Mouse (Mus musculus) lung, embryonic 16.5 days (tissue): ENCODE measurements at regions not wholly inside any gene's neighbourhood (a gene's known extent, or its start where the extent isn't known, plus 50 kb on each side); places are given as distances from the start of the nearest gene placed in this dataset.

Source experiments
- ATAC-seq: fragments of 200-750 bp; cut with Nextera tagmentation; 2 replicates; pipeline ENCODE4 v1.8.0; 2017; ENCODE audit warnings: low read depth, mild to moderate bottlenecking, moderate library complexity
- H3K27ac ChIP-seq: fragments of 300-500 bp; sonication (generic); 2 replicates; pipeline ENCODE4 v1.5.1; 2014; ENCODE audit warnings: mild to moderate bottlenecking, control low read depth, low read length
- H3K27me3 ChIP-seq: fragments of 300-500 bp; sonication (generic); 2 replicates; pipeline ENCODE4 v1.6.1; 2014; ENCODE audit warnings: low read depth, low read length, mixed read lengths; ENCODE audit not compliant: control insufficient read depth, insufficient read depth
- H3K36me3 ChIP-seq: fragments of 300-500 bp; sonication (generic); 2 replicates; pipeline ENCODE4 v1.6.1; 2014; ENCODE audit warnings: low read length; ENCODE audit not compliant: control insufficient read depth, insufficient read depth
- H3K4me1 ChIP-seq: fragments of 300-500 bp; sonication (generic); replicated peaks from 2 replicates; pipeline ENCODE4 v1.6.1; 2014; ENCODE audit warnings: low read length, mixed read lengths; ENCODE audit not compliant: control insufficient read depth, insufficient read depth
- H3K4me2 ChIP-seq: fragments of 300-500 bp; sonication (generic); 2 replicates; pipeline ENCODE4 v1.6.1; 2014; ENCODE audit warnings: low read depth, low read length, control low read depth
- H3K4me3 ChIP-seq: fragments of 300-500 bp; sonication (generic); 2 replicates; pipeline ENCODE4 v1.5.1; 2014; ENCODE audit warnings: mild to moderate bottlenecking, low read length, control low read depth
- H3K9ac ChIP-seq: fragments of 300-500 bp; sonication (generic); 2 replicates; pipeline ENCODE4 v1.6.1; 2014; ENCODE audit warnings: low read length, control low read depth
- H3K9me3 ChIP-seq: fragments of 300-500 bp; sonication (generic); 2 replicates; pipeline ENCODE4 v1.6.1; 2016; ENCODE audit warnings: low read length; ENCODE audit not compliant: control insufficient read depth
- WGBS: fragments of 180-500 bp; shearing (Covaris S2); extraction: QIAGEN DNeasy Blood & Tissue Kit; methylation state at CpG from one replicate; pipeline ENCODE4 v1.1.7; 2014; 5-methylcytosine and 5-hydroxymethylcytosine counted together

DNA sequence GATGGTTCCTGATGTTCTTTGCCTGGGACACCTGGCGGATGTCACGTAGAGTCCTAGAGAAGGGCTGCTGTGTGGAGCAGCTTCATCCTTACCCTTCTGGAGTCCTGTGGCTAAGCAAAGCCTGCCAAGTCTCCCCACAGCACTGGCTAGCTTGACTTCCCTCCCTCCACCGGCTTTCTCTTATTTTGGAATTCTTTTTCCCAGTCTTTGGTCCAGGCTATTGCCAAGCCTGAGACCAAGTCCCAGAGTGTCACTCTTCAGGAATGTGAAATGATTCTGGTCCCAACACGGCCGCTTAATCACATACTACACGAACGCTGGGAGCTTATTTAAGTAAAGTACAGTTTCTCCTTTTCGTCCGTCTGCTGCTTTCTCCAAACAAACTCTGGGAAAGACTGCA is 146.4 kb downstream of the Fndc1 start:
- 64% methylated on average over 9 of the region's 9 CpGs for WGBS
- Histone ChIP-seq H3K9me3 (no peaks in the 10 kb centered on the region), H3K27ac (no peak overlapping the region), H3K27me3 (no peaks in the 10 kb centered on the region), H3K4me1 (no peaks in the 10 kb centered on the region), H3K4me2 (no peak overlapping the region), H3K9ac (no peak overlapping the region), H3K36me3 (no peaks in the 10 kb centered on the region), H3K4me3 (no peak overlapping the region)
- 0 out of 2 replicates have a peak, but pooled peaks have one; percentile 12 for ATAC-seq

DNA sequence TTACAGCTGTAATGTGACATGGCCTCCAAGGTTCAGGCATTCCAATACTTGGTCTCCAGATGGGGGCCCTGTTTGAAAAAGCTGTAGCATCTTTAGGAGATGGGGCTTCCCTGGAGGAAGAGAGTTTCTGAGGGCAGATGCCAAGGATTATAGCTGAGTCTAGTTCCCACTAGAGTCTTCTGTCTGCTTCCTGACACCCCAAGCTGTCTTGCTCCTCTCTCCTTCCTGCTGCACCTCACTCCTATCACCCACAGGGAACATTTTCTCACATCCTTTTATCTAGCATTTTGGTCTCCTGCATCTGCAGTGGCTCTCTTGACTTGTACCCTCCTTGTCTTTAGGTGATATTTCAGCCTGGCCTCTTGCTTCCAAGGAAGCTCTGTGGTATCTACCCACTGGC is 147.3 kb downstream of the Fndc1 start:
- Histone ChIP-seq H3K4me2 (no peak overlapping the region), H3K9ac (no peak overlapping the region), H3K36me3 (no peaks in the 10 kb centered on the region), H3K27me3 (no peaks in the 10 kb centered on the region), H3K4me1 (no peaks in the 10 kb centered on the region), H3K27ac (no peak overlapping the region), H3K9me3 (no peaks in the 10 kb centered on the region), H3K4me3 (no peak overlapping the region)
- no peak for ATAC-seq

DNA sequence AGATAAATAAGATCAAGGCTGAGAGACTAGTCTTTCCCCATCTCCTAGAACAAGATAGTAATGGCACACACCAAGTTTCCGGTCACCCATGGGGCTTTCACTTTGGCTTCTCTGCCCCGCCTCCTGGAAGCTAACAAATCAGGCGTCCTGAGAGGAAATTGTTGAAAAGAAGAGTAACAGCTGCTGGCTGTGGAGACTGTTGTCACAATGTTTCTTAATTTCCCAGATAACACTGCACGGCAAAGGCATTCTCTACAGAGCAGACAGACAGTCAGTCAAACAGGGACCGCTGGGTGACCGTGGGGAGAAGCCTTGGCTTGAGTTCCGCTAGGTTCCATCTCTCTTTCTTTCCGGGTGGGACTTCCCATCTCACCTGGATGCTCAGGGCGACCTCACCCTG is 148.2 kb downstream of the Fndc1 start:
- Histone ChIP-seq H3K9me3 (no peaks in the 10 kb centered on the region), H3K4me2 (no peak overlapping the region), H3K36me3 (no peaks in the 10 kb centered on the region), H3K9ac (no peak overlapping the region), H3K4me1 (no peaks in the 10 kb centered on the region), H3K4me3 (no peak overlapping the region), H3K27me3 (no peaks in the 10 kb centered on the region), H3K27ac (no peak overlapping the region)
- ATAC-seq = peak; percentile 59
- 53% methylated on average over 9 of the region's 9 CpGs for WGBS

DNA sequence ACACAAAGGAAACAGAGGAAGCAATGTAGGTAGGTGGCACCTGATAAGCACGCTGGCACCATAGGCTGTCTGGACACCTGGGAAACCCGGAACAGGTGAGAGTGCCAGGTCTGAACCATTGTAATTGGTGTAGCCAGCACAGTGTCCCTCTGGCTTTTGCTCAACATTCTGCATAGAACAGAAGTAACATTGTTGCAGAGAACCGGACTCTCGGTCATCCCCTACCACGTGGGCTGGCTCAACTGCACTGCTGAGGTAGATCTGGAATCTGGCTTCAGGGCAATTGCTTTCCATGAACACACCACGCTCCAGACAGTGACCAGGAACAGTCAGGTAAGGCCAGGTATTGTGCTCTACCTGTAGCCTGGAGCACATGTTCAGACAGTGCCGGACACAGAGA is 149.3 kb downstream of the Fndc1 start:
- WGBS = 85% methylated on average over 7 of the region's 7 CpGs
- Histone ChIP-seq H3K9me3 (no peaks in the 10 kb centered on the region), H3K36me3 (no peaks in the 10 kb centered on the region), H3K4me3 (no peak overlapping the region), H3K4me1 (no peaks in the 10 kb centered on the region), H3K27me3 (no peaks in the 10 kb centered on the region), H3K27ac (no peak overlapping the region), H3K9ac (no peak overlapping the region), H3K4me2 (no peak overlapping the region)
- ATAC-seq = no peak

DNA sequence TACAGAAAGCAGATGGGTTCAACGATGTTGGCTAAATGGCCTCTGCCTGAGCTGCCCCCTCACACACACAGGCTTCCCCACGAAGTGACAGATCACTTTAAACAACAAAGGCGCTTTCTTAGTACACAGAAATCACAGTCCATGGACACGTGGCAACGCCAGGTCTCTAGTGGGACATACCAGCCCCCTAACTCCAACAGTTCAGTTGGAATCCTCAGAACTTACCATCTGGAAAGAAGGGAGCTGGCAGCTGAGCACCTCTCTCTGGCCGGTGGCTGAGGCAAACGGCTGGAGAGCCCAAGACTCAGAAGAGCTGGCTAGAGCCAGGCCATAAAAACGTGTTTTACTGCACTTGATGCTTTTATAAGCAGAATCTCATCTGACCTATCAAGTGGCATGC is 149.8 kb downstream of the Fndc1 start:
- Histone ChIP-seq H3K36me3 (no peaks in the 10 kb centered on the region), H3K4me3 (no peak overlapping the region), H3K27ac (no peak overlapping the region), H3K27me3 (no peaks in the 10 kb centered on the region), H3K4me2 (no peak overlapping the region), H3K4me1 (no peaks in the 10 kb centered on the region), H3K9ac (no peak overlapping the region), H3K9me3 (no peaks in the 10 kb centered on the region)
- 72% methylated on average over 8 of the region's 8 CpGs for WGBS
- no peak for ATAC-seq

DNA sequence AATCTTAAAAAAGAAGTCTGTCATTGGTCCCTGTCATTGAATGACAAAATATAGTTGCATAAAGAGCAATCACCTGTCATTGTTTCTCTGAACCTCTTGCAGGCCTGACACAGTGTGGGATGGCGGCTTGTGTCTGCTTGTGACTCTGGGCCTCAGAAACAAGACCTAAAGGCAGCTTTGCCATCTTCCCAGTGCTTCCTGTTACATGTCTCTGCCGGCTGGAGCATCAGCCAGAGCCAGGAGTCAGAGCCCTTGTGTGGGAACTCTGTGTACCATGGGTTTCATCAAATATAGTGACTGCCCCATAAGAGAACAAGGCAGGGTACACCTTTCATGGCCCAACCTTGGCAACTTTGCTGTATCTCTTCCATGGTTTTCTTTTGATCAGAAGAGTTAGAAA is 150.3 kb downstream of the Fndc1 start:
- no peak overlapping the region for H3K4me3 ChIP-seq
- WGBS = 88% methylated on average over 2 of the region's 2 CpGs
- H3K4me2 ChIP-seq = no peak overlapping the region
- H3K27ac ChIP-seq = no peak overlapping the region
- H3K36me3 ChIP-seq = no peaks in the 10 kb centered on the region
- H3K4me1 ChIP-seq = no peaks in the 10 kb centered on the region
- ATAC-seq = no peak
- no peak overlapping the region for H3K9ac ChIP-seq
- no peaks in the 10 kb centered on the region for H3K9me3 ChIP-seq
- H3K27me3 ChIP-seq = no peaks in the 10 kb centered on the region

DNA sequence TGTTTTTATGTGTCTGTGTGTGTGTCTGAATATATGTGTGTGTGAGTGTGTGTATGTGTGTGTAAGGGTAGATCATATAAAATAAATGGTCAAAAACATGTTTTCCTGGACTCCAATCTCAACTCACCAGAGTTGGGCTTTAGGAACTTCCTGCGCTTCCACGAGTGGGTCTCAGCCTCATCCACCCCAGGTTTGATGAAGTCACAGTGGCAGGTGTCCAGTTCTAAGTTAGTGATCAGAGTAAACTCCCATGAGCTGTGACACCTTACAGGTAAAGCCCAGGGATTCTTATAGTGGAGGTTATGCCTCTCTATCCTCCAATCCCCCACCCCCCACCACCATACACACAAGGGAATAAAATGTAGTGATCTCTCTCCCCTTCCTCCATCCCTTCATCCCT is 152.6 kb downstream of the Fndc1 start:
- no peak overlapping the region for H3K4me2 ChIP-seq
- H3K9ac ChIP-seq = no peak overlapping the region
- H3K27me3 ChIP-seq = no peaks in the 10 kb centered on the region
- H3K4me1 ChIP-seq = no peaks in the 10 kb centered on the region
- H3K36me3 ChIP-seq = no peaks in the 10 kb centered on the region
- H3K4me3 ChIP-seq = no peak overlapping the region
- H3K9me3 ChIP-seq = no peaks in the 10 kb centered on the region
- no peak for ATAC-seq
- no peak overlapping the region for H3K27ac ChIP-seq
- WGBS = 83% methylated on average over 2 of the region's 2 CpGs

DNA sequence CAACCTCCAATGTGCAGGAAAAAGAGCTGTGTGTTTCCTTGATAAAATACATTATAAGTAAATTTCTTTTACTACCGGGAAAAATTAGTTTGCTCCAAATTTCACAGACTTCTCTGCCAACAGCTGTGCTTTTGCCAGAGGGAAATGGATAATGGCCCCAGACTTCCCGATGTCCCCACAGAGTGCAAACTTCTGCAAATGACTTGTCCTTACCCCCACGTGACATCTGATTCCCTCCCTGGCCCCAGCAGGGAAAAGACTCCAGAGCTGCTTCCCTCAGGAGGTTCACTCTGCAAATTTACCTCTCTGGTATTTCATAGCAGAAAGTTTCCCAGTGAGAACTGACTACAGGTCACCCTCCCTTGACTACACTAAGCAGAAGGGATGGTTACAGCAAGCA is 159.3 kb downstream of the Fndc1 start:
- no peak overlapping the region for H3K4me3 ChIP-seq
- H3K4me1 ChIP-seq = peaks cover 11% of the 10 kb centered on the region; the same call in 1 of the 2 replicates
- no peaks in the 10 kb centered on the region for H3K36me3 ChIP-seq
- H3K27me3 ChIP-seq = no peaks in the 10 kb centered on the region
- H3K9me3 ChIP-seq = no peaks in the 10 kb centered on the region
- no peak overlapping the region for H3K4me2 ChIP-seq
- no peak for ATAC-seq
- no peak overlapping the region for H3K27ac ChIP-seq
- H3K9ac ChIP-seq = no peak overlapping the region
- WGBS = 33% methylated on average over 3 of the region's 3 CpGs

DNA sequence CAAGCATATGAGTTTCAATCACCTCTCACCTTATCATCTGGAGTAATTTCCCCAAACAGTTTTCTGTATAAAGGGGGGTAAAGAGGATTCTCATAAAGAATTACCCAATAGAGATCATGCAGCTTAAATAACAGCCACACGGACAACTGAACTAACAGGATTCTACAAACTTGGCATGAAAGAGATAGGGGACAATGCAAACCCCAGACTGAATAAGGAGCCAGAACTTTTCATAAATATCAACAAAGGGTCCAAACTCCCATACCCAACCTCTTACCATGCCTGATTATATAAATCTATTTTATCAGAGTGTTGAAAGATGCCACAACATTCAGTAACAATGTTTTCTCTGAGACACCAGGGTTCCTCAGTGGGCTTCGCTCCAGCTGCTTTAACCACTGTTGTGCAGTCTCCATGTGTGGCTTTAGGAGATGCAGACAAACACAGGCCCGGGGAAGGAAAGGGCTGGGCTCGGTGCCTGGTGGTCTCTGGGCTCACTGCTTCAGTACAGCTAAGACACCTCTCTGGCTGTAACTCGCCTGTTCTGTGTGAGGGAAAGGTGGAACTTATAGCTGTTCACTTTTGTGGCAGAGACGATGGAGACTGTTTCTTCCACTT is 160.2 kb downstream of the Fndc1 start:
- peak overlapping the region; percentile 10 for H3K27ac ChIP-seq
- peak; percentile 62 for ATAC-seq
- WGBS = 42% methylated on average over 6 of the region's 6 CpGs

DNA sequence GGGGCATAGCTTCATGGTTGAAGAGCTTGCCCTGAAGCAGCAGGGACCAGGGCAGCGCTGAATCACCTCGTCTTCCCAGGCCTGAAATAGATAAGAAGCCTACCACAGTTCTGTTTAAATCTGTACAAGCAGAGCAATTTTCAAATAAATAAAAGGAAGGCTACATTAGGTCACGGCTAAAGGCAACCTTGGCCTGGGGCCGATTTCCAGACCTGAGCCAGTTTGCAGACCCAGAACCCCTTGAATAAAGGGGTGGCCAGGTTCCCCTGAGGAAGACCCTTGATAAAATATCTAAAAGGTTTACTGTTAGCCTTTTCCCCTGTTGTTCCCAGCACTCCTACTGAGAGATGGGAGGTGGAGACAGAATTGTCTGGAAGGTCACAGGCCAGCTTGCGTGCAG is 160.9 kb downstream of the Fndc1 start:
- Histone ChIP-seq H3K36me3 (no peaks in the 10 kb centered on the region), H3K27ac (peak overlapping the region; percentile 6; the same call in 1 of the 2 replicates), H3K27me3 (no peaks in the 10 kb centered on the region), H3K9ac (no peak overlapping the region), H3K4me1 (peaks cover 11% of the 10 kb centered on the region; the same call in 1 of the 2 replicates), H3K4me2 (no peak overlapping the region), H3K4me3 (no peak overlapping the region), H3K9me3 (no peaks in the 10 kb centered on the region)
- ATAC-seq = no peak
- 45% methylated on average over 5 of the region's 5 CpGs for WGBS

More for the DNA sequence above, 160.2 kb downstream of the Fndc1 start:
- H3K9ac ChIP-seq = no peak overlapping the region
- H3K36me3 ChIP-seq = no peaks in the 10 kb centered on the region
- H3K4me1 ChIP-seq = peaks cover 11% of the 10 kb centered on the region; the same call in 1 of the 2 replicates
- H3K9me3 ChIP-seq = no peaks in the 10 kb centered on the region
- H3K4me2 ChIP-seq = no peak overlapping the region
- H3K4me3 ChIP-seq = no peak overlapping the region
- H3K27me3 ChIP-seq = no peaks in the 10 kb centered on the region
